Mouse (Mus musculus) heart, adult 2 months (tissue): ENCODE measurements around the gene Olfr9. TPM values are rescaled to one million over a fixed set of nuclear protein-coding genes. Genes with fewer than 3 reads are reported as not detected.
"Not testable (repeated sequence)": the region's sequence is repeated elsewhere in the genome, so short reads cannot be mapped to it uniquely, and the experiment has no call there.

ENCODE experiments used
- DNase-seq, 2 experiments: peaks; one replicate each; pipeline ENCODE4 v3.0.0; 2021
- H3K27ac ChIP-seq: fragments of 200-600 bp; 2 replicates; pipeline ENCODE4 v1.8.1; 2022
- H3K27me3 ChIP-seq: fragments of 200-500 bp; 2 replicates; pipeline ENCODE4 v1.6.1; 2012; ENCODE audit warnings: mild to moderate bottlenecking, low read length, inconsistent platforms, mixed read lengths; ENCODE audit not compliant: control insufficient read depth, insufficient read depth
- H3K36me3 ChIP-seq: fragments of 200-500 bp; 2 replicates; pipeline ENCODE4 v1.6.1; 2012; ENCODE audit warnings: low read length, inconsistent platforms; ENCODE audit not compliant: control insufficient read depth, insufficient read depth
- H3K4me1 ChIP-seq: fragments of 200-500 bp; 2 replicates; pipeline ENCODE4 v1.6.1; 2011; ENCODE audit warnings: low read length; ENCODE audit not compliant: control insufficient read depth, insufficient read depth
- H3K4me3 ChIP-seq: fragments of 200-600 bp; 2 replicates; pipeline ENCODE4 v1.8.1; 2022
- H3K79me2 ChIP-seq: fragments of 200-500 bp; replicated peaks from 2 replicates; pipeline ENCODE4 v1.6.1; 2012; ENCODE audit warnings: mild to moderate bottlenecking, inconsistent platforms, low read length, moderate library complexity, mixed read lengths; ENCODE audit not compliant: control insufficient read depth, insufficient read depth
- H3K9ac ChIP-seq: fragments of 200-500 bp; 2 replicates; pipeline ENCODE4 v1.6.1; 2012; ENCODE audit warnings: low read depth, mild to moderate bottlenecking, control low read depth, inconsistent platforms, low read length, mixed read lengths
- CTCF ChIP-seq: fragments of 200-600 bp; IDR thresholded peaks from 2 replicates; pipeline ENCODE4 v1.8.1; 2022; ENCODE audit warnings: antibody characterized with exemption, mild to moderate bottlenecking, moderate library complexity
- EP300 ChIP-seq: fragments of 200-500 bp; IDR thresholded peaks from 2 replicates; pipeline ENCODE4 v1.6.1; 2011; ENCODE audit warnings: low read depth, low read length, control low read depth; ENCODE audit not compliant: insufficient read depth
- POLR2A ChIP-seq: fragments of 200-500 bp; IDR thresholded peaks from 2 replicates; pipeline ENCODE4 v1.6.1; 2011; ENCODE audit warnings: mild to moderate bottlenecking, low read depth, low read length, control low read depth; ENCODE audit not compliant: insufficient read depth
- WGBS: fragments of 180-500 bp; shearing (Covaris S2); methylation state at CpG from one replicate; pipeline ENCODE4 v1.1.7; 2018; 5-methylcytosine and 5-hydroxymethylcytosine counted together
- intact Hi-C: fragments of 180-260 bp; cut with DNase I; formaldehyde crosslinking; loops from one replicate; pipeline ENCODE4 v1.15.1; 2025
- polyA plus RNA-seq: library from polyadenylated mRNA; depleted of rRNA; stranded (reverse); fragments of >200 nt; gene quantifications from 2 replicates; pipeline ENCODE4 v1.2.3, GENCODE M21; 2012
- total RNA-seq, 2 experiments: library from RNA; stranded (reverse); gene quantifications; 2 replicates each; pipeline ENCODE4 v1.2.3; 2021

The Olfr9 gene
- total and polyA plus RNA-seq, 3 experiments: not detected

DNA sequence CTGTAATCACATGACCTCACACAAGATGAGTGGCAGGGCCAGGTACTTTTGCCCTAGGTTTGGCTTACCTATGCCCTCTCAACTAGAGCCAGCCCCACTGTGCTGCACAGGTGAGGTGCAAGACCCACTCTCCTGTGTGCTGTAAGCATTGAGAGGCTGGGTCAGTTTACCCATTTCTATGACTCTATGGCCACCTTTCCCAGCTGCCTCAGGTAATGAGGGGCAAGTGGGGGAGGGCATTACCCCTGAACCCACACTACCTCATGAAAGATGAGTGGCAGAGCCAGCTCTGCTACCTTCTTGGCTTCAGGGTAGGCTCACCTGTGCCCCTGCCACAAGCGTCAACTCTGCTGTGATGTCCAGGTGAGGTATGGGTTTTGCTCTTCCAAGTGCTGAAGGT lies 6.6 kb downstream of the Olfr9 start:
- no peak for TF ChIP-seq POLR2A
- no peak for TF ChIP-seq CTCF
- no peak for TF ChIP-seq EP300
- no peak for DNase-seq
- WGBS: 96% methylated on average over 1 of the region's 1 CpGs

GRCm38 (mm10) chr10:128996523-128997040 lies 7.4 kb downstream of the Olfr9 start:
- H3K79me2 ChIP-seq: no peaks in the 10 kb centered on the region
- no peak overlapping the region for H3K27ac ChIP-seq
- no peaks in the 10 kb centered on the region for H3K36me3 ChIP-seq
- no peaks in the 10 kb centered on the region for H3K4me1 ChIP-seq
- no peak for DNase-seq
- H3K4me3 ChIP-seq: no peak overlapping the region
- no peak overlapping the region for H3K9ac ChIP-seq
- H3K27me3 ChIP-seq: no peaks in the 10 kb centered on the region
- 66% methylated on average over 4 of the region's 4 CpGs for WGBS
- intact Hi-C loops: no loop called here
- TF ChIP-seq CTCF (no peak), EP300 (no peak), POLR2A (no peak)

More for the DNA sequence above, 6.6 kb downstream of the Olfr9 start:
- Histone ChIP-seq H3K4me3 (no peak overlapping the region), H3K9ac (no peak overlapping the region), H3K27me3 (no peaks in the 10 kb centered on the region), H3K4me1 (no peaks in the 10 kb centered on the region), H3K36me3 (no peaks in the 10 kb centered on the region), H3K79me2 (no peaks in the 10 kb centered on the region), H3K27ac (no peak overlapping the region)
- intact Hi-C loops: no loop called here

GRCm38 (mm10) chr10:129004032-129004920 lies 15.0 kb downstream of the Olfr9 start:
- TF ChIP-seq CTCF (no peak), EP300 (no peak), POLR2A (no peak)
- Histone ChIP-seq H3K4me1 (no peaks in the 10 kb centered on the region), H3K36me3 (no peaks in the 10 kb centered on the region), H3K4me3 (no peak overlapping the region), H3K79me2 (no peaks in the 10 kb centered on the region), H3K9ac (no peak overlapping the region), H3K27ac (no peak overlapping the region), H3K27me3 (no peaks in the 10 kb centered on the region; the same call in 1 of the 2 replicates)
- intact Hi-C loops: no loop called here
- WGBS: 65% methylated on average over 14 of the region's 14 CpGs
- DNase-seq: no peak

GRCm38 (mm10) chr10:129010288-129010841 lies 21.1 kb downstream of the Olfr9 start, which contains the start of gene Olfr763:
Gene Olfr763, plus strand, starts transcription at chr10:129010791.
- Histone ChIP-seq H3K27me3 (peaks cover 3% of the 10 kb centered on the region; the same call in 1 of the 2 replicates), H3K4me1 (no peaks in the 10 kb centered on the region), H3K4me3 (no peak within 1 kb of the TSS), H3K27ac (no peak within 1 kb of the TSS), H3K36me3 (no peaks in the 10 kb centered on the region), H3K79me2 (no peaks in the 10 kb centered on the region), H3K9ac (no peak within 1 kb of the TSS)
- intact Hi-C loops: no loop called here
- WGBS: 51% methylated on average over 2 of the region's 2 CpGs
- DNase-seq: no peak
- TF ChIP-seq CTCF: no peak
- TF ChIP-seq POLR2A: no peak
- no peak for TF ChIP-seq EP300

- H3K79me2 ChIP-seq, H3K27ac ChIP-seq, H3K36me3 ChIP-seq, H3K4me3 ChIP-seq, intact Hi-C loops, H3K4me1 ChIP-seq, H3K27me3 ChIP-seq, H3K9ac ChIP-seq, DNase-seq: not testable (repeated sequence)
- 59% methylated on average over 2 of the region's 5 CpGs for WGBS
These were observed 22.3 kb downstream of the Olfr9 start for GRCm38 (mm10) chr10:129011511-129011910.

DNA sequence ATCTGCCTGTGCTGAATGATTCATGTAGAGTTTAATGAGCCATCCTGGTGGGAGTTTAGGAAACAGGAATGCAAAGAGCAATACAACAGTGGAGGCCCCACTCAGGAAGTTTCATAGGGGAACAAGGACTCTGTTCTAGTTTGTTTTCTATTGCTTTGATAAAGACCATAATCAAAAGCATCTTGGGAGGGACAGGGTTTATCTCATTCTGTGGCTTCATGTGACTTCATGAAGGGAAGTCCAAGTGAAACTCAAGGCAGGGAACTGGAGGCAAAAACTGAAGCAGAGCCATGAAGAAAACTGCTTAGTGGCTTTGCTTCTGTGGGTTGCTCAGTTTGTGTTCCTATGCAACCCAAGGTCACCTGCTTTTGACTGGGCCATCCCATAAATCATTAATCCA lies 25.2 kb downstream of the Olfr9 start:
- intact Hi-C loops: no loop called here
- H3K36me3 ChIP-seq: no peaks in the 10 kb centered on the region
- DNase-seq: no peak
- H3K27me3 ChIP-seq: peaks cover 1% of the 10 kb centered on the region; the same call in 1 of the 2 replicates
- no peak overlapping the region for H3K27ac ChIP-seq
- H3K4me3 ChIP-seq: no peak overlapping the region
- H3K79me2 ChIP-seq: no peaks in the 10 kb centered on the region
- TF ChIP-seq EP300: no peak
- no peak for TF ChIP-seq CTCF
- TF ChIP-seq POLR2A: no peak
- H3K4me1 ChIP-seq: no peaks in the 10 kb centered on the region
- no peak overlapping the region for H3K9ac ChIP-seq
